Mouse (Mus musculus) heart, embryonic 14.5 days (tissue): Measurements from ENCODE around the gene Lrrc8c. TPM values are rescaled to one million over a fixed set of nuclear protein-coding genes. Genes with fewer than 3 reads are reported as not detected.
A peak's percentile ranks its signal among the peaks of the same experiment; 100 is the strongest.

ENCODE experiments used
- ATAC-seq: fragments of 200-750 bp; cut with Nextera tagmentation; 2 replicates; pipeline ENCODE4 v1.8.0; 2017; ENCODE audit warnings: low read depth, moderate TSS enrichment; ENCODE audit not compliant: insufficient number of reproducible peaks, insufficient read depth, low FRiP score
- H3K27ac ChIP-seq, 2 experiments: fragments of 200-500 bp in 1 of 2; fragments of 300-500 bp in 1 of 2; sonication (generic) in 1 of 2; replicated peaks in 1 of 2; 2 replicates each; pipeline ENCODE4 v1.5.1; 2012 to 2014; ENCODE audit warnings: low read depth in 2 of 2, low read length in 2 of 2, control low read depth in 1 of 2, mild to moderate bottlenecking in 1 of 2, mixed read lengths in 1 of 2; ENCODE audit not compliant: control insufficient read depth in 1 of 2, insufficient read depth in 1 of 2
- H3K27me3 ChIP-seq: fragments of 300-500 bp; sonication (generic); 2 replicates; pipeline ENCODE4 v1.6.1; 2014; ENCODE audit warnings: mild to moderate bottlenecking, low read length, control low read depth; ENCODE audit not compliant: control insufficient read depth, insufficient read depth
- H3K36me3 ChIP-seq: fragments of 300-500 bp; sonication (generic); 2 replicates; pipeline ENCODE4 v1.6.1; 2014; ENCODE audit warnings: mild to moderate bottlenecking, control low read depth, low read length, mixed read lengths; ENCODE audit not compliant: control insufficient read depth, insufficient read depth
- H3K4me1 ChIP-seq, 2 experiments: fragments of 200-500 bp in 1 of 2; fragments of 300-500 bp in 1 of 2; sonication (generic) in 1 of 2; 2 replicates each; pipeline ENCODE4 v1.6.1; 2012 to 2014; ENCODE audit warnings: low read length in 2 of 2, control low read depth in 1 of 2, mixed read lengths in 1 of 2; ENCODE audit not compliant: control insufficient read depth in 2 of 2, insufficient read depth in 2 of 2
- H3K4me2 ChIP-seq: fragments of 300-500 bp; sonication (generic); 2 replicates; pipeline ENCODE4 v1.6.1; 2014; ENCODE audit warnings: mild to moderate bottlenecking, low read length
- H3K4me3 ChIP-seq, 2 experiments: fragments of 200-500 bp in 1 of 2; fragments of 300-500 bp in 1 of 2; sonication (generic) in 1 of 2; 2 replicates each; pipeline ENCODE4 v1.5.1; 2012 to 2014; ENCODE audit warnings: low read length in 2 of 2, mild to moderate bottlenecking in 2 of 2, control low read depth in 1 of 2, low read depth in 1 of 2, moderate library complexity in 1 of 2; ENCODE audit not compliant: control insufficient read depth in 1 of 2, insufficient read depth in 1 of 2
- H3K9ac ChIP-seq: fragments of 300-500 bp; sonication (generic); 2 replicates; pipeline ENCODE4 v1.6.1; 2014; ENCODE audit warnings: mild to moderate bottlenecking, low read length
- H3K9me3 ChIP-seq: fragments of 300-500 bp; sonication (generic); 2 replicates; pipeline ENCODE4 v1.6.1; 2016; ENCODE audit warnings: low read length, control low read depth; ENCODE audit not compliant: control insufficient read depth
- WGBS: fragments of 180-500 bp; shearing (Covaris S2); extraction: QIAGEN DNeasy Blood & Tissue Kit; methylation state at CpG from one replicate; pipeline ENCODE4 v1.1.7; 2014; 5-methylcytosine and 5-hydroxymethylcytosine counted together
- polyA plus RNA-seq: library from polyadenylated mRNA; unstranded; fragments of >200 nt; fragmentation: Nextera tagmentation; extraction: Ambion mirVana; gene quantifications from 2 replicates; pipeline ENCODE4 v1.2.1, GENCODE M21; 2014

Lrrc8c gene
- polyA plus RNA-seq, 1 experiment from 2014 or later = 21.7 TPM

DNA sequence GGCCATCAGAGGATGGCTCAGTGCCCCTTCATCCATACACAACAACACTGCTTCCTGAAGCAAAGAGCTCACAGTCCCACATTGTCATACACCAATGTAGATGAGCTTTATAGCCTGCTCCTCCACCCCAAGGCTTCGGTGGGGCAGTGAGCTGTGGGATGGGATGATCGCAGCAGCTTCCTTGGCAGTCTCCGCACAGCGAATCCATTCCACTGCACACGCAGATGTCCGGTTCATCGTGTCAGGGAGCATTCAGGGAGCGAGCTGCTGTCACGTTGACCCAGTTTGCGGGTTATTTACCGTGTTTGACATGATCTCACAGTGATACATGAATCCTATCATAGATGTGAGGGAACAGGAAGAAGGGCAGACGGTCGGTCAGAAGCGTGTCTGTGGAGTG is 34.3 kb upstream of the Lrrc8c start:
- Histone ChIP-seq H3K36me3 (peaks cover 23% of the 10 kb centered on the region), H3K9ac (no peak overlapping the region), H3K4me1 (no peaks in the 10 kb centered on the region), H3K4me3 (no peak overlapping the region), H3K27me3 (no peaks in the 10 kb centered on the region), H3K4me2 (no peak overlapping the region), H3K9me3 (no peaks in the 10 kb centered on the region), H3K27ac (no peak overlapping the region)
- no peak for ATAC-seq
- WGBS = 91% methylated on average over 14 of the region's 14 CpGs

DNA sequence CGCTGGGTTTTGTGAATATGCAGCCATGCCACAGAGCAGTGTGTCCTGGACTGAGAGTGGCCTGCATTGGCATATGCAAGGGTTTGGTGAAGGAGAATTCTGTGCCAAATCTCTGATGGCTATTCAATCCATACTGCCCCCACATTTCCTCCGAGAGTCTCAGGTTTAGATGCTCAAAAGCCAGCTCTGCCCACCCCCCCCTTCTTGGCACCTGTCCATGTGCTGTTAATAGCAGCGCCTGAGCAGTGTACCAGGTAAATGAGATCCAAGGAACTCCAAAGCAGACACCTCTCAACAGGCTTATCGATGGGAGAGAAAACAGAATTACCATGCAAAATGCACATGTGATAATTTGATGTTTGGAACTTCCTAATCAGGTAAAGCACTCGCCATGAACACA is 29.0 kb upstream of the Lrrc8c start:
- no peak overlapping the region for H3K4me3 ChIP-seq
- H3K9me3 ChIP-seq = no peaks in the 10 kb centered on the region
- ATAC-seq = no peak
- H3K9ac ChIP-seq = no peak overlapping the region
- H3K36me3 ChIP-seq = 0 out of 2 replicates have a peak, but pooled peaks cover 2% of the 10 kb centered on the region
- H3K4me2 ChIP-seq = no peak overlapping the region
- peaks cover 0 to 2% of the 10 kb centered on the region in 2 experiments; a peak in 1 of 4 replicates for H3K4me1 ChIP-seq
- H3K27ac ChIP-seq = no peak overlapping the region
- 81% methylated on average over 5 of the region's 5 CpGs for WGBS
- no peaks in the 10 kb centered on the region; the same call in 1 of the 2 replicates for H3K27me3 ChIP-seq

DNA sequence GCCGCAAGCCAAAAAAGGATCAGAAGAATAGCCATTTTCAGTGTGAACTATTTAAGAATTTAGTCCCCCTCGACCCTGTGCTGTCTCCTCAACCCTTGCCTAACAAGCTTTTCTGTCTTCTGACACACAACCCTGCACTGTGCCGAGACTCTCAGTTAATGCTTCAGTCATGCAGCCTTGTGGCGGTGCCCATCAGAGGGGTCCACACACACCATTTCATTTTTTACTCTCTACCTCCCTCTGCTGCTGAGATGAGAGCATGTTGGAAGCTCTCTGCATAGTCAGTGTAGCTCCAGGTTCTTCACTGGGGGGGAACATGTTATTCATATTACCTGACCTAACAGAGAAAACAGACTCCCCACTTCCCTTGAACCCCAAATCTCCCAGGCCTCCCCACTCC is 27.8 kb upstream of the Lrrc8c start:
- Histone ChIP-seq H3K27me3 (no peaks in the 10 kb centered on the region; the same call in 1 of the 2 replicates), H3K4me1 (peaks cover 5 to 7% of the 10 kb centered on the region in 2 experiments; a peak in 3 of 4 replicates), H3K9ac (no peak overlapping the region), H3K36me3 (0 out of 2 replicates have a peak, but pooled peaks cover 1% of the 10 kb centered on the region), H3K27ac (no peak overlapping the region), H3K4me2 (no peak overlapping the region), H3K9me3 (no peaks in the 10 kb centered on the region), H3K4me3 (no peak overlapping the region)
- 0 out of 2 replicates have a peak, but pooled peaks have one; percentile 40 for ATAC-seq
- WGBS = 45% methylated on average over 4 of the region's 4 CpGs

DNA sequence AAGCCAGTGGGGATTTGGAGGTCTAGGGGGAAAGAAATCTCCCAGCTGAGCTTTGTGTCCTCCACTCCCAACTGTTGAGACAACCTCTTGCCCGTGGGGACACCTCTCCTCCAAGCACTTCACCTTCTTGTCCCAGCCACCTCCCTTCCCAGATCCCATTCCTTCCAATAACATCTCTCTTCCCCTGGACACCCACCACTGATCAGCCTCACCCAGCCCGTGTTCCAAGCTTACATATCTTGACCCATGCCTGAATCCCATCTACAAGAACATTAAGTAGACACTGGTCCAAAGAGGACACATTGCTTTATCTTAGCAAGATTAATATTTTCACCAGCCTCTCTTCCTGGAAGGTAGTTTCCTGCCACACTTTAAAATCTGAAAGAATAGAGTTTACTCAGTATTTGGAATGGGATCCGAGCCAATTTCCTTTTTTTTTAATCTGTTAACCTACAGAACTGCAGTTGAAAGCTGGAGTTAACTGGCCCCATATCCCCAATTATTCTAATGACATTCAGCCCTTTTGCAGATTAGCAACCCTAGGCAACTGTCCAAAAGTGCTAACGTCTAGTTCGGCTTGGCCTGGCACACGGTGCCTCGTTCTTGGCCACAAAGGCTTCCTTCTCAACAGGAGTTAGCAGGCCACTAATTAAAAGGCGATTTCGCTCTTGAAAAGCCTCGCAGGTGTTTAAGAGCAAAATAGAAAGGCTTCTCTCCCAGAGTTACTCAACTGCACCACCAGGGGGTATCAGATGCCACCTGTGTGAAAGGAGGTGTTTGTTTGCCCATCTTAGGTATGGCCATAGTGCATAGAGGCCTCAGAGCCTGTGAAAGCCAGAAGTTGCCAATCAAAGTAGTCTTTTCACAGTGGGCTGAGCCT is 26.6 kb upstream of the Lrrc8c start:
- 42% methylated on average over 10 of the region's 10 CpGs for WGBS
- Histone ChIP-seq H3K27ac (no peak overlapping the region), H3K9me3 (no peaks in the 10 kb centered on the region), H3K4me2 (no peak overlapping the region), H3K27me3 (no peaks in the 10 kb centered on the region; the same call in 1 of the 2 replicates), H3K36me3 (no peaks in the 10 kb centered on the region), H3K9ac (no peak overlapping the region), H3K4me1 (peaks cover 5 to 7% of the 10 kb centered on the region in 2 experiments; a peak in 3 of 4 replicates), H3K4me3 (no peak overlapping the region)
- no peak for ATAC-seq

DNA sequence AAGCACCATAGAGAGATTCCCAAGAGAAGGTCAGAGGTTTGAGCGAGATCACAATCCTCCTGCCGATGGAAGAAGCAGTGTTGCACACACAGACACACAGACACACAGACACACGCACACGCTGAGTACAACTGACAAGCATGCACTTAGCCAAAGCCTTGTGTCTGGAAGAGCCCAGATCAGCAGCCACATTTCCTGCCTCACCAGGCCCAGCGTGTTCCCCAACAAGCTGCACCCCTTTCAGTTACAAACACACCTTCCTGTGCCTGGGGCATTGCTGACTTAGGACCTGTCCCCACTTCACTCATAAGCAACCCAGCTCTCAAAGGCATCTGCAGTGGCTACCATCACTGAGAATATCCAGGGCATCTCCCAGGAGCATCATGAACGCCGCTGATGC is 25.8 kb upstream of the Lrrc8c start:
- Histone ChIP-seq H3K27ac (no peak overlapping the region), H3K27me3 (no peaks in the 10 kb centered on the region; the same call in 1 of the 2 replicates), H3K4me3 (no peak overlapping the region), H3K4me1 (peaks cover 5 to 7% of the 10 kb centered on the region in 2 experiments; a peak in 3 of 4 replicates), H3K9me3 (no peaks in the 10 kb centered on the region), H3K36me3 (no peaks in the 10 kb centered on the region), H3K4me2 (no peak overlapping the region), H3K9ac (no peak overlapping the region)
- ATAC-seq = no peak
- WGBS = 85% methylated on average over 7 of the region's 7 CpGs

- peaks cover 5 to 7% of the 10 kb centered on the region in 2 experiments; a peak in 3 of 4 replicates for H3K4me1 ChIP-seq
- H3K27ac ChIP-seq = no peak overlapping the region
- H3K4me3 ChIP-seq = no peak overlapping the region
- no peaks in the 10 kb centered on the region for H3K9me3 ChIP-seq
- H3K27me3 ChIP-seq = no peaks in the 10 kb centered on the region; the same call in 1 of the 2 replicates
- 51% methylated on average over 10 of the region's 10 CpGs for WGBS
- ATAC-seq = no peak
- no peak overlapping the region for H3K9ac ChIP-seq
- peak overlapping the region; percentile 70; the same call in 1 of the 2 replicates for H3K4me2 ChIP-seq
- no peaks in the 10 kb centered on the region for H3K36me3 ChIP-seq
Measured at GRCm38 (mm10) chr5:105494246-105494917, 24.8 kb upstream of the Lrrc8c start.
